Mouse (Mus musculus) gastrocnemius, adult 8-10 months (tissue): Measurements from ENCODE around the gene Zdhhc13. TPM values are rescaled to one million over a fixed set of nuclear protein-coding genes. Genes with fewer than 3 reads are reported as not detected.

Source experiments
- total RNA-seq, 4 experiments: library from RNA; stranded (reverse); gene quantifications; 2 replicates each; pipeline ENCODE4 v1.2.4; 2022

The Zdhhc13 gene
- total RNA-seq, 4 experiments from 2014 or later = 2.9 to 4.6 (median 3.6) TPM

Other genes with a start within 250 kb of the Zdhhc13 start
- gene Mrgprb2, start 230.9 kb upstream of the Zdhhc13 start, total RNA-seq = under 1 TPM in 1 of 4 experiments, not detected in 3; 0.13 TPM
- not detected for gene Mrgprb3, start 145.2 kb upstream of the Zdhhc13 start, total RNA-seq
- 100 to 1,000 TPM; 106 to 187 (median 120) TPM for gene Csrp3, start 59.0 kb downstream of the Zdhhc13 start, total RNA-seq
- gene E2f8, start 92.6 kb downstream of the Zdhhc13 start, total RNA-seq = under 1 TPM in 2 of 4 experiments, not detected in 2; 0.16 to 0.34 TPM
- 10 to 100 TPM; 15.9 to 30.8 (median 25.7) TPM for gene Nav2, start 119.7 kb downstream of the Zdhhc13 start, total RNA-seq